Mouse (Mus musculus) c-Kit-positive CD71-positive TER-119-positive erythroid progenitor cells, embryonic 14.5 days (primary cell): ENCODE results near the gene Slc17a9.
A peak's percentile ranks its signal among the peaks of the same experiment; 100 is the strongest.

Experiments
- DNase-seq: peaks from one replicate; pipeline ENCODE4 v3.0.0-alpha.2; 2013; ENCODE audit warnings: low spot score

Slc17a9 gene

DNA sequence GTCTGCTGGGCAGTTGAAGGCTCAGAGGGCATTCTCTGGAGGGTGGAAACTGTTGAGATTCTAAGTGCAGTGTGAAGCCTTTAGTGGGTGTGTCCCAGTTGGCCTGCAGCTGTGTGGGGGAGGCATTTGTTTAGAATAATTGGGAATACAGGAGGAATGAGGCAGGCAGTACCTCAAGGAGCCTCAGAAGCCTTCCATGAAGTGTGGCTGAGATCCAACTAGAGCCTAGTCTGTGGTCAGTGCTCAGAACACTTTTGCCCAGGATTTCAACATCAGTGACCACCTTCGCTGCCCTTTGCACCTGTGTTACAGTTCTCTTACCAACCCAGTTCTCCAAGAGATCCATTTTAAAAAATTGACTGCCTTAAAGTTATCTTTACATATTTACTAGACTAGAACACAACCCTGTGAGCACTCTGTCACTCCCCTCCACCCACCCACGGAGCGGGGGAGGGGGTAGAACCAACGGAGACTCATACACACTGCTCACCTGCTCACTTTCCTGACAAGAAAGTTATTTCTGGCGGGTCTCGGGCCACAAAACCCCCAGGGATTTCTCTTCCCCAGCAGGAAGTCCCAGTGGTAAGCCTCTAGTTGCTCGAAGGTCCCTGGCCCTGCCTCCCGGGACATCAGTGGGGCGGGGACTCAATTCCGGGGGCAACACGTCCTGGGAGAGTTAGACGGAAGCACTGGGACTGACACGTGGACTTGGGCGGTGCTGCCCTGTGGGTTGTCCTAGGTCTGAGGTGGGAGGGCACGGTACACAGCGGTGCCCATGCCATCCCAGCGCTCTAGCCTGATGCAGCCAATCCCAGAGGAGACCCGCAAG, at the start of gene Slc17a9:
TSS of gene Slc17a9 (plus strand) at position 679 of the 829 bp plus-strand sequence.
- peak; percentile 34 for DNase-seq

DNA sequence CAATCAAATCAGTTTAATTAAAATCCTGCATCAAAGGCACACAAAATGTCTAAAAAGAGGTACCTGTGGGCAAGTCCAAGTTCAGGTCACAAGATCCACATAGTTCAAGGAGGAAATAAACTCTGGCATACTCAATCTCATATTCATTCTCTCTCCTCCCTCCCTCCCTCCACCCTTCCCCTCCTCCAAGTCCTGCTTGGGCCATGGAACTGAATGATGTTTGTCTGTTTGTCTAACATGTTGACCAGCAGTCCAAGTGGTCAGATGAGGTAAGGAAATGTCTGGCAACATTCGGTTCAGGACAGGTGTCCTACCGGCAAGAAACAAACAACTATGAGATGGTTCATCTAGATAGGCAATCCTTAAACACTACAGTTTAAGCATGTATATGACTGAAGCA, 48.4 kb upstream of the Slc17a9 start:
- no peak for DNase-seq

DNA sequence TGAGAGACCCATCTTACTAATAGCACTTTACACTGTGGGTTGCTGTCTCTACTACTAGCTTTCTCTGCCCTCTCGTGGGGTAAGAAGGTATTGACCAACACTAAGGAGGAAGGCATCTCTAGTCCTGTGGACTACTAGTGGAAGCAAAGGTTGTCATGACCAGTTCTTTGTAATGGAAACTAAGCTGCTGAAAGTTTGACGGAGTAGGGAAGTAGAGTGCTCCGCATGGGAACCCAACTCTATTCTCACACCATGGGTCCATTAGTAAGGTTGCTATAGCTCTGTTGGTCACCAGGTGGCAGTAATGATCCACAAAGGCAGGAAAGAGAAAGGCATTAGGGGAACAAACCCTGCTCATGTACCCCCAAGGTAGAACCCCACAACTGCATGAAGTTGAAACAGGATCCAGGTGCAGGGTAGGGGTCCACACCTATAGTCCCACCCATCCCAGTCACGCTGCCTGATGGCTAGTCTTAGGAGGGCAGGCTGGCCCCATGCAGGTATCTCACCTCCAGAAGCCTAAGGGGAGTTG, 46.4 kb upstream of the Slc17a9 start:
- DNase-seq: peak; percentile 67

DNA sequence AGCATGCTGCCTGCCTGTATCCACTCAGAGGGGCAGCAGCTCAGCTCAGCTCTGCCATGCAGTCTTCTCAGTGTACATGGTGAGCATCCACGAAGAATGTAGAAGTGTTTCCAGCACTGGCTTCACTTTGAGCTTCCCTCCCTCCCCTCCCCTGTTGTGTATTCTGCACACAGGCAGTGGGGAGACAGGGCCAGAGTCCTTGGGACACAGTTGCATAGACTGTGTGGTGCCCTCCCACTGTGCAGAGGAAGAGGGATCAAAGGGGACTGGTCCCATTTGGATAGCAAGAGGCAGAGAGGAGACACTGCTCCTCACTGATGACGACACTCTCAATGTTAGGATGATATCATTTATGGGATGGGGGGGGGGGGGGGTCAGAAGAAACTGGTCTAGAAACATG, 43.8 kb upstream of the Slc17a9 start:
- DNase-seq: no peak

DNA sequence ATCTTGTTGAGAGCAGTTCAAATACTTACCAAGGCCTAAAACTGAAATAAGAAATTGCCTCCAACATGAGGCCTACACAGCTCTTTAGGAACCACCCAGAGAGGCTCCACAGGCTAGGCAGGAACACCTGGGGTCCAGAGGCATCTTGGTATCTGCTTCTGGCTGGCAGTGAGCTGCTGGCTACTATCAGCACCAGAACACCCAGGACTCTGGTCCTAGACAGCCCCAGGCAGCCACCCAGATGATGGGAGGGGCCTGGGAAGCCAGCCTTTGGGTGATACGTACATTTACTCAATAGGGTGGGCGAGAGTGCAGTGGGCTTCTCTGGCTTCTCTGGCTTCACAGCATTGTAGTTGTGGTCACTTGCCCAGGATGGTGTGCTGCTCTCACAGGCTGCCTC, 41.5 kb upstream of the Slc17a9 start:
- peak; percentile 38 for DNase-seq

DNA sequence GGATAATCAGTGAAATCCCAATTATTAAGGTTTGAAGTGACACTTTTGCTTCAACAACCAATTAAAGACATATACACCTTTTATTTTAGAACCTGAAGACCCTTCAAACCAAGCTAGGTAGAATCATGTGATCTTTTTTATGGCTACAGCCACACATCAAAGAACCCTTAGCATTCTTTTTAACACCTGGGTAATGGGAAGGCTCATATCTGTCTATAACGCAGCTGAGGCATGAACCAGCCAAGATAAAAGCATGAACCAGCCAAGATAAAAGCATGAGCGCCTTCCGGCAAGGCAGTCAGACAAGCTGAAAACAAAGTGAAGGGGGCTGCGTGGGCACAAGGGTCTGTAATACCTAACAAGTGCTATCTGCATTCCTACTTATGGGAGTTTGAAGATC, 41.0 kb upstream of the Slc17a9 start:
- DNase-seq: peak; percentile 27

DNA sequence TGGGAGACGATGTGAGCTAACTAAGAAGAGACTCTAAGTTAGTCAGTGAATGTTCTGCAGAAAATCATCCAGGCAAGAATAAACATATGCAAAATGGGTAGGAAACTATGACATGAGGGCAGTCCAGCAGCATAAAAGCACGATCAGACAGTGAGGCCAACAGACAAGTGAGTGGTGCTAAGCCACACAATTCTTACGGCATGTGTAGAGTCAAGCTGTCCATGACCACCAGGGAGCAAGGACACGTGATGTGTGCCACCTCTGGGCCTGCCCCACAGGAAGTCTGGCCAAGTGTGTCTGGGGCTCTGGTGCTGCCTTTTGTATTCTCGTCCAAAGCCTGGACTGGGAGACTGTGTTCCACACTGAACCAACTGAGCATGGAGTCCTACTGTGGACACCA, 35.2 kb upstream of the Slc17a9 start:
- DNase-seq: no peak

DNA sequence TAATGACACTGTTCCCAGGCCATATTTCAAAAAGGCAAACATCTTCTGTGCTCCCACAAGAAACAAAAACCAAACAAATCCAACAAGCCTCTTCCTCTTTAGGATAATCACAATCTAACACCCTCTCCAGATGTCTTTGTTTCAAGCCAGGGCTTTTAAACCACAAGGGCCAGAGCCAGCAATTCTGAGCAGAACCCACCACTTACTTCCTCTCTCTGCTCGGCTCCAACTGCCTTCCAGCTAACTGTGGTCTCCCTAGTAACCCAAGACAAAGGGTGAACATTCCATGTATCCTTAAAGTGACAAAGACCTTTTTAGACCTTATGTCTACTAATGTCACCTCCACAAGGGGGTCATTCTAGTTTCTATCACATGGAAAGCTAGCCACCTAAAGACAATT, 32.4 kb upstream of the Slc17a9 start:
- DNase-seq: no peak

DNA sequence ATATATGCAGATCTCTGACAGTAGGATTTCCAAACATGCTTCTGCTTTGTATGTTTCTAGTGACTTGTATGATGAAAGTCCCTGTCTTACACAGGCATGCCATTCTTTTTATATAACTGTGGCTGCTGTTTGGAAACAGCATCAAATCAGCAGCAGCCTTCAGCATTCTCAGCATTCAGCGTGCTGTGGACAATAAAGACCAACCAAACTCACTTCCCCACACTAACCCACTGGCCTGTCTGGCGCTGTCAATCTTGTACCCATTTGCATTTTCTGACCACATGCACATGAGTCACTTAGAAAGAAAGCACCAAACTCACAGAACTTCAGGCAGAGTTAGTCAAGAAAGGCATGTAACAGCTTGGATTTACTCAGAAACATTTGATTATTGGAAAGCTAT, 29.9 kb upstream of the Slc17a9 start:
- DNase-seq: no peak

DNA sequence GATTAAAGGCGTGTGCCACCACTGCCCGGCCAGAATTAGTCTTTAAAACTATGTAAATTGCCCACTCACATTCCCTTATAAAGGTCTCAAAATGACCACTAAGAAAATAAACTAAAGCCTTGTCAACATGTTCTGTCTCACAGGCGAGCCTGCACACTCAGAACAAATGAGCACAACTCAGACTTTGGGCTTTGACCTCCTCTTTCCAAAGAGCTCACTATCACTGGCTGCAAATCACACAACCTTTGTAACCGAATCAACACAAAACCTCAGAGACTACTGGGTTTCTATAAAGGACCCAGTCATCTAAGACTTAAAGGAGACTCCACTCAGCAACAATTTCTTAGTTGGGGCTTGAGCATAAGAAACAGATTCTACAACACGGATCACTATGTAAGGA, 24.6 kb upstream of the Slc17a9 start:
- no peak for DNase-seq

DNA sequence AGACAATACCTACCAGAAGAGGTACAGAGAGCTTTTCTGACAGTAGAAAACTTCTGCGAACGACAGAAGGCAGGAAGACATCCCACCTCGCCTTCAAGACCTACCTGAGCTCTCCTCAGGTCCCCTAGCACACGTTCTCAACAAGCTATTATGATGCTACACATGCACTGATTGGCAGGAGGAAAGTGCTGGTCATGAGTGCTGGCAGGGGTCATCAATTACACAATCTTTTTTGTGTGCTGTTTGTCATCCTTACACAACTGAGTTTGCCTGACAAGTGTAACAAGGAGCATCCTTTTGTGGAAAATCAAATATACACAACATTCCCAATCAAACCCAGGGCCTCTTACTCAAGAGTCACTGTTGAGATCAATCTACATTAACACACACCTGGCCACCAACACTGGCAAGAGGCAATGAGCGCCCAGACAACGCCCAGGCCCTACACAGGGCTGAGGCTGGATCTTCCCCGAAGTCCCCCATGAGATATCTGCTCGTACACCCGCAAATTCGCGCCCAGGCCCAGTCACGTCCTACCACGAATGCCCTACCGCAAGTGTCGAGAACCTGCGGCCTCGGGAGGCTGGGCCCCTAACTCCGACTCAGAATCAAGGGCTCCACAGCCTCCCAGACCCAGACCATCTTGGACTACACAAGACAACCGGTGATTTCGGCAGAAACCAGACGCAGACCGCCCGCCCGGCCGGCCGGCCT, 23.9 kb upstream of the Slc17a9 start:
- DNase-seq: no peak

DNA sequence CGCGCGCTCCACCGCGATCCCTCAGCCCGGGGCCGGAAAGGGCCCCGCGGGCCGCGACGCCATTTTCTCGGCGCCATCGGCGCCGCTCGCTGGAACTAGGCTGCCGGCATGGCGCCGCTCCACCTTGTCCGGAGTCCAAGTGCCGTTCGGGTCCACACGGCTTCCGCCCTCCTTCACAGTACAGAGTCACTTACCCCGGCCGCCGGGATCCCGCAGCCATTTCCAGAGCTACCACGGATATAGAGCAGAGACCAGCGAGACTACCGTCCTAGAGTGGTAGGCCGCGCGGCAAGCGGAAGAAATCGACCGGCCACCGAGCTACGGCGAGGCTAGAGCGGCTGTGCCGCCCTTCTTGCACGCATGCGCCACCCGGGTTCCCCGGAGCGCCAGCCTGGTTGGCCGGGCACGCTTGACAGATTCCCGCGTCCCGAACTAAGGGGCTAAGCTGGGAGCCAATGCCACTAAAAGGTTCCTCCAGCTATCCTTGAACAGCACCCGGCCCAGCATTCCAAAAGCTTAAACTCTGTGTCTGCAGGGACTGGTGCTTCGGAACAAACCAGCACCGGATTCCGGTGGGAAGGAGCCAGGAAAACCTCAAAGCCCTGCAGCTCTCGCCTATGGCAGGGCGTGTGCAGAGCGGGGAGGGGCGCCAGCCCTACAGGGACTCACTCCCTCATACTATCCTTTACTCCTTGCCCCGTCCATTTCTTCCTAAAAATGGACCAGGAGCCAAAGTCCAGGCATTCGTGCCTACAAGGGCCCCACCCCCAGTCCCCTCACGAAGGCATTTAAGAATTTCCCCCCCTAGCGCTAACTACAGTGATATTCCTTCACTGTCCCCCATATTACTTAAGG, 23.1 kb upstream of the Slc17a9 start:
- peak; percentile 82 for DNase-seq

DNA sequence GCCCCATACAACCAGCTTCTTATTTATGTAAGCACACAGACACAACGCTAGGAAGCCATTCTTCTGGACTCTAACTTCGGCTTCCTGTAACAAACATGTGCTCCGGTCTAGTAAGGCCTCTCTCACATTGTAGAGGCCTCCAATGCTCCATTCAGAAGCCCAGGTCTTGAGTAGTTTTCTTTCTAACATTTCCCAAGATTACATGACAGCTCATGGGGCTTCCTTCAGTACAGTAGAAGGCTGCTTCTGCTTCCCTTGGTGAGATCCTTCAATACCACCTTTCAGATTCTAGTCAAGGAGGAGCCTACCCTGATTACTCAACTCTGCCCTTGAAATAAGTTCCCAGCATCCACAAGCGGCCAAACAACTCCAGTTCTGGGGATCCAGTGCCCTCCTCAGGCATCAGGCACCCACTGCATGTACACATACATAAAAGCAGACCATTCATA, 22.3 kb upstream of the Slc17a9 start:
- no peak for DNase-seq

DNA sequence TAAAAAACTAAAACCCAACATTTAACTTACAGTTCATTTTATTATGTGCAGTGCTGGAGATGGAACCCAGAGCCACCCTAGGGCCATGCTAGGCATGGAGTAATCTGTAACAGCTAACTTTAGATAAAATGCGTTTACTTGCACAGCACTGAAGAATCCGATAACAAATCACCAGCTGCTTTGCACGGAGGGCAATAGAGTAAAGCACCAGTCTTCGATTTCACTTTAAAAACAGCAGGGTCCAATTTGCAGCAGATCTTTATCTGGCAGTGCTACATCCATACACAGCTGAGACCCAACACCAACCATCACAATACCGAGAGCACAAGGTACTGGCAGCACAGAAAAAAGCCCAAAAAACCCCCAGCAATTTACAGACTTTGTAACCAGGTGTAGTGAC, 21.9 kb upstream of the Slc17a9 start:
- DNase-seq: no peak

DNA sequence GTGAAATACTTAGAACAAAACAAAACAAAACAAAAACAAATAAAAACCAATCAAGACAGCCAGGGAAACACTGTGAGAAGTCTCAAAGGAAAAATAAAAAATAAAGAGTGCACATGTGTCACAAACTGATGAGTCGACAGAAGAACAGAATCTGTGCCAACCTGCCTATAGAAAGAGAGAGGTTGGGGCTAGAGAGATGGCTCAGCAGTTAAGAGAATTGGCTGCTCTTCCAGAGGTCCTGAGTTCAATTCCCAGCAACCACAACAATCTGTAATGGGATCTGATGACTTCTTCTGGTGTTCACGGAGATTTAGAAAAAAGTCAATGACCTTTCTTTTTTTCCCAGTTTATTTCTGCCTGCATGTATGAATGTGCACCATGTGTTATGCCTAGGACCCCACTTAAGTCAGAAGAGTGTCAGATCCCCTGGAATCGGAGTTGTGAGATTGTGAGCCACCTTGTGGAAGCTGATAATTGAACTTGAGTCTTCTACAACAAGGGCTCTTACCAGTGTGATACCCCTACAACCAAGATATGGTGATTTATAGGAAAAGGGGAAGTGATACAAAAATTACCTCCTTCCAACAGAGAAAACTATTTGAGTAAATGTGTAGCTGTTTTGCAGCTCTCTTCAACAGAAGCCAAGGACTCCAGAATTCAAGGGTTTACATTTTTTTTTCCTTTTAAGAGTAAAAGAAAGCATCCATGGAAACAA, 21.3 kb upstream of the Slc17a9 start:
- no peak for DNase-seq

DNA sequence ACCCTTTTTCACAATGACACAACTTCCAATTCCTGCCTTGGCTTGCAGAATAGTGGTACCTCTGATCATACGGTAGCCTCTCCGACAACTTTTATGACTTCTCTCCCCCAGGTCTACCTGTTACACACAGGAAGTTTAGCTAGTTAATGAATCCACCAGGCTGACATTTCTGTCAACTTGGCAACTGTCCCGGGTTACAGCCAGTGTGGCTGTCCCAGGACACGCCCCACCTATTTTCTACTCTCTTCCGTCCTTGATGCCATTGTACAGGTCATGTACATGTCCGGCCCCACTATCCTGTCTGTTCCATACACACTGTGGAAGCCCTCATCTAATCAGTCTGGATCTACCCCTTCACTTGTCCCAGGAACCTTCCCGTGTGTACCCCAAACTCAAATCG, 20.5 kb upstream of the Slc17a9 start:
- DNase-seq: no peak

DNA sequence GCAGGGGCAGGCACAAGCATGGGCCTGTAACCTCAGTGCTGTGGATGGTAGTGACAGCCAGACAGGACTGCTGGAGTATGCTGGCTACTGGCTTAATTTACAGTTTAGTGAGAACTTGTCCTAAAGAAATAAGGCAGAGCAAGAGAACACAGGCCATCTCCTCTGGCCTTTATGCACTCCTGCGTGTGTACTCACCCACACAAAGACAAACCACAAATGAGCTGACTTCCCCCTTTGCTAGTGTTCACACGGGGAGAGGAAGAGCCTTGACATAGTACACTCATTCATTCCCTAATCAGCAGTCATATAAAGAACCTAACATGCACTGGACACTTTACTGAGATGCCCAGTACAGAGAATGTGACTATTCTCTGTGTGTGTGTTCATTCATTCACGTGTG, 20.0 kb upstream of the Slc17a9 start:
- no peak for DNase-seq

DNA sequence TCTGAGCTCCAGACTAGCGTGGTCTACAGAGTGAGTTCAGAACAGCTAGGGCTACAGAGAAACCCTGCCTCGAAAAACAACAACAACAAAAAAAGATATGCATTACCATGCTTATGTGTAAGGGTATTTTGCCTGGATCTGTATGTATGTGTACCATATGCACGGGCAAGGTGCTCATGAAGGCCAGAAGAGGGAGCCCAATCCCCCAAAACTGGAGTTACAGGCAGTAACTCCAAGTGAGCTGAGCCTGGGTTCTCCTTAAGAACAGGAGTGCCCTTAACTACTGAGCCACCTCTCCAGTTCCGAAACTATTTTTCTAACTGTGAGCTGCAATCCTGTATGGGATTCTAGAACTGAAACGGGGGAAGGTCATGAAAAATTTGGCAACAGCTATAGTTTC, 19.1 kb upstream of the Slc17a9 start:
- DNase-seq: no peak

DNA sequence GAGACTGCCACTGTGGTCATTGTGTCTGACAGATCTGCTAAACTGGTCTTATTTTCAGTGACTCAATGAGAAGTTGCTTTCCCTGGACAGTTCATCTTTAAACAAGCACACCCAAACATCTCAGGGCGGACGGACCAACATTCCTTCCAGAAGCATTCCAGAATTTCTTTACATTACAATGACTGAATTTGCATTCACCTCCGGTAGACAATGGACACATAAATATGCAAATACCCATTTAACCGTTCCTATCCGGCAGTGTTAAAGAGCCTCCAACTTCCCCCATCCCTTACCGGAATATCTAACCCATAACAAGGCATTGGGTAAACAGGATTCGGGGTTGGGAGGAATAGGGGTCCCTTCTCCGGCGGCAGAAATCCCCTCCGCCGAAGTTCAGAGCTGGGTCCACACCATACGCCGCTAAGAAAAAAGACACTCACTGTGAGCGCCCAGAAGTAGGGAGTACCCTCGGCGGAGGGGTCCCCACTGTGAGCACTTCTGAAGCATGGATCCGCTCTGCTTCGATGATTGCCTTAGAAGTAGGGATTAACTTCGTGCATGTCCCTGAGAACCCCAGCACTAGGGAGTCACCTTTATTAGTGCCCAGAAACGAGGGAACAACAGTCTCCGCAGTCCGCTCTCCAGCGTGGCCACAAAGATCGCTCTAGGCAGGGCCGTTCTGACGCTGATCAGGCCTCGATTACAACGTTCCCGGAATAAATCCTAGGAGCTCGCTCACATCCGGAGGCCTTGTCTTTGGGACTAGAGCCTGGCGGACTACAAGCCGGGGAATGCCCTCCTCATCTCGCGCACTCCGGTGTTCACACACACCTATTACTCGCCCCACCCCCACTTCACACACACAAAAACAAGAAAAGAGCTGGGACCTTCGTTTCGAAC, 15.8 kb upstream of the Slc17a9 start:
- DNase-seq: no peak

DNA sequence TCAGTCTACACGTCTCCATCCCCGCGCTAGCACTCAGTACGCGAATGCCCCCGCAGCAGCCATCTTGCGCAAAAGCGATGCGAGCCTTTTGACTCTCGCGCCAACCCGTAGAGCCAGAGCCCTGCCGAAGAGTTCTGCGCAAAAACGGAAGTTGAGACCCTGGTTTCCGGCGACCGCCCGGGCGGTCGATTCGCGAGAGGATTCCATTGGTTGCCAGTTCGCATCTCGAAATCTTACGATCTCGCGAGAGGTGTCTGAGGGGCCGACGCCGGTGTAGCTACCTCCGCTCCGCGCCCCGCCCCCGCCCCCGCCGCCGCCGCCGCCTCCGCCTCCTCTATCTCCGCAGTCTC, 15.2 kb upstream of the Slc17a9 start, which contains the start of the genes Dido1 and Gid8:
TSS of gene Dido1 (minus strand) at position 77 of the 350 bp plus-strand sequence.
TSS of gene Gid8 (plus strand) at position 195 of the 350 bp plus-strand sequence.
- peak; percentile 97 for DNase-seq
